Mouse (Mus musculus): ENCODE data around the gene Gm26602.
A peak's percentile ranks its signal among the peaks of the same experiment; 100 is the strongest.

Gm26602 gene

DNA sequence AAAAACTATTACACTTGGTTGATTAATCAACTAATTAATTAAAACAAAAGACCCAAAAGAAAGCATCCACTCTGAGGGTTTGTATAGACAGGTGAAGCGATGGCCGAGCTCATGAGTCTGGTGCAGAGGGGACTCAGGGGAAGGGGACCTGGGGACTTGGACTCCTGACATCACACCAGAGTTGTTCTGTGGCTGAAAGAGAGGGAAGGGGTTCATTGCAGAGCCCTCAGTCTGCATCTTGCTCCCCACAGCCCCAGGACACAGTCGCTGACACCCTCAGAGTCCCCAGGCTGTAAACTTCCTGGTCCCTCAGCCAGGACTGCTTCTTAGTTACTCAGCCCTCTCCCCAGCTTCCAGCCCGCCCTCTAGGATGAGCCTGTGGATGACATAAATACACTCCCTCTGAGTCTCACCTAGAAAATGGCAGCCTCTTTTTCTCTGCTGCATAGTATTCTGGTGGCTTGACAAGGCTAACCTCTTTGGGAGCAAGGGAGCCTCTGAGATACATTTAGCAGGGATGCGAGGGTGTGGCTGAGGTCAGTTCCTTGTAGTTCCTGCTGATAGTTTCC lies 7.0 kb downstream of the Gm26602 start:
- no peak for DNase-seq (ENCODE audit: low spot score)

DNA sequence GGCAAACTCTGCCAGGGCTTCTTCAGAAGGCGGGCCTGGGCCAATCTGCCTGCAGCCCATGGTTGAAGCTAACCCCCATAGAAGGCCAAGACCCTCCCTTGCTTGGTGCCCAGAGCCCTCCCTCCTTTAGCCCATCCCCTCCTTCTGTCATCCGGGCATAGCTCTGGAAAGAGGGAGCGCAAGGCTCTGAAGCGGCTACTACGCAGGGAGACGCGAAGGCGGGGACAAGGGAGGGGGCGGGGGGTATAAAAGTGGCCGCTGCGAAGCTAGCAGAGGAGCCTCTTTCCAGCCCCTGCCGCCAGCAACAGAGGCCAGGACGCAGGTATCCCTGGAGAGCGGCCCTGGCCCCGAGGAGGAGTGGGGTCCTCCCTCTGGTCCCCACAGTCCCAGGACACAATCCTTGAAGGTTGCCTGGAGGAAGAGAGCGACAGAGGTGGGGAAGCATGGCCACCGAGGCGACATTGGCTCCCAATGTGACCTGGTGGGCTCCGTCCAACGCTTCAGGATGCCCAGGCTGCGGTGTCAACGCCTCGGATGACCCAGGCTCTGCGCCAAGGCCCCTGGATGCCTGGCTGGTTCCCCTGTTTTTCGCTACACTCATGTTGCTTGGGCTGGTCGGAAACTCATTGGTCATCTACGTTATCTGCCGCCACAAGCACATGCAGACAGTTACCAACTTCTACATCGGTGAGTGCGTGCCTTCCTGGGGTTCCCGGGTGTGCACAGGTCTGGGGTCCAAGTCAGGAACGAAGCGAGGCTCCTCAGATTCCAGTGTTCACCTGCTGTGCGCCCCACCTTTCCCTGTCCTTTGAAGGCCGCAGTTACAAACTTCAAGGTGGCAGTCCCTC lies 7.8 kb downstream of the Gm26602 start:
- no peak for DNase-seq (ENCODE audit: low spot score)

DNA sequence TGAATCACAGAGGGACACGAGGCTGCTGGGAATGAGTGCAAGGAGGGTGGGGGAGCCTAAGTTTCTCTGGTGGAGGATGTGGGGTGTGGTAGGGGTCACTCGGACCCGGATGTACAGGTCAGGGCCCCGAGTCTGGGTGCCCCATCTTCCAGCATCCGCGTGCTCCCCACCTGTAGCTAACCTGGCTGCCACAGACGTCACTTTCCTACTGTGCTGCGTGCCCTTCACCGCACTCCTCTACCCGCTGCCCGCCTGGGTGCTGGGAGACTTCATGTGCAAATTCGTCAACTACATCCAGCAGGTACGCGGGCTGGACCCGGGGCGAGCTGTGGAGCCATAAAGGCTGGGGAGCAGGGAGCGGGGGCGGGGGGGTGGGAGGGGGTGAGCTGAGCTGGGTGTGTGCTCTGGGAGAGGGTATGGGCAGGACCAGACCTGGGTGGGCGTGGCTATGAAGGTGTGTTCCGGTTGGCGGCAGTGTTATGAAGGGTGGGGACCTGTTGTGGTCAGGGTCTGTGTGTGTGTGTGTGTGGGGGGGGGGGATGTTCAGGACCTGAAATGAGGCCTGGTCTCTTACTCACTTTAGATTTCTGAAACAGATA lies 8.7 kb downstream of the Gm26602 start:
- no peak for DNase-seq (ENCODE audit: low spot score)

DNA sequence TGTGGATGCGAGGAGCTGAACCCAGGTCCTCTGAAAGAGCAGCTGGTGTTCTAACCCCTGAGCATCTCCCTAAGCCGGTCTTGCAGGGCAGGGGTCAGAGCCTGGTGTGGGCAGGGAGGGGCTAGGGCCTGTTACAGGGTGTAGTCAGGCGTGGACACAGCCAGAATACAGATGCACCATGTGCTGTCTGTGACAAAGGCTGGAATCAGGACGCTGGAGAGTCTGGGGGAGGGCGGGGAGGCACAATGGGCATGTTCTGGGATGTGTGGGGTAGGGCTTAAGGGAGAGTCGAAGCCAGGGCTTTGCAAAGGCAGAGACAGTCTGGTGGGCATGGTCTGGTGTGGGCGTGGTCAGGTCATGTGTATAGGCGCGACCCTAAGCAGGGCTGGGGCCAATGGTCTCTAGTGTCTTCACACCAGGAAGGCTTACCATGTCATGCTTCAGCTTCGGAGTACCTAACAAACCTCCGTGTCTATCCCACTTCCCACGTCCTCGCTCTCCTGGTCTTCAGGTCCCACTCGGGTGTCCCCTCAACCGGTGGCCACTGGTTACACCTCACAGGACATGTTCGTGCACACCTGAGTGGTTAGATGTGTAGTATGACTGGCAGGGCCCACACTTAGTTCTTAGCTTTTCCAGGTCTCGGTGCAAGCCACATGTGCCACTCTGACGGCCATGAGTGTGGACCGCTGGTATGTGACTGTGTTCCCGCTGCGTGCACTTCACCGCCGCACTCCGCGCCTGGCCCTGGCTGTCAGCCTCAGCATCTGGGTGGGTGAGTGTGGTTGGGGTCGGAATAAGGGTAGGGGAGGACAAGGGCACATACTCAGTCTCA lies 9.6 kb downstream of the Gm26602 start:
- no peak for DNase-seq (ENCODE audit: low spot score)

DNA sequence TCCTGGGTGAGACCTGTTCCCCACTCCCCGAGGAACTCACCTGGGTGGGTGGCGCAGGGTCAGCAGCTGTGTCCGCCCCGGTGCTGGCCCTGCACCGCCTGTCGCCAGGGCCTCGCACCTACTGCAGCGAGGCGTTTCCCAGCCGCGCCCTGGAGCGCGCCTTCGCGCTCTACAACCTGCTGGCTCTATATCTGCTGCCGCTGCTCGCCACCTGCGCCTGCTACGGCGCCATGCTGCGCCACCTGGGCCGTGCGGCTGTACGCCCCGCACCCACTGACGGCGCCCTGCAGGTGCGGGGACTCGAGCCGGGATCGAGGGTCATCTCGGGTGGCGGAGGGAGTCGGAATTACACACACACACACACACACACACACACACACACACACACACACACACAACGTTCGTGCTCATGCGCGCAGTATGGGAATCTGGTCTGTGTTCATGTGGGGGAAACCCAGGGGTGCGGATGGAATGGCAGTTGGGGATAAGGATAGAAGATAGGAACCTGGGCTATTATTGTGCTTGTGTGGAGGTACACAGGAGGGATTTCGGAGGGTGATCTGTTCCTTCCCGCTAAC lies 10.4 kb downstream of the Gm26602 start, which contains the start of gene R3hdm4:
Gene R3hdm4 (minus strand): TSS at position 251 of the 578 bp plus-strand sequence.
- DNase-seq (ENCODE audit: low spot score): no peak

DNA sequence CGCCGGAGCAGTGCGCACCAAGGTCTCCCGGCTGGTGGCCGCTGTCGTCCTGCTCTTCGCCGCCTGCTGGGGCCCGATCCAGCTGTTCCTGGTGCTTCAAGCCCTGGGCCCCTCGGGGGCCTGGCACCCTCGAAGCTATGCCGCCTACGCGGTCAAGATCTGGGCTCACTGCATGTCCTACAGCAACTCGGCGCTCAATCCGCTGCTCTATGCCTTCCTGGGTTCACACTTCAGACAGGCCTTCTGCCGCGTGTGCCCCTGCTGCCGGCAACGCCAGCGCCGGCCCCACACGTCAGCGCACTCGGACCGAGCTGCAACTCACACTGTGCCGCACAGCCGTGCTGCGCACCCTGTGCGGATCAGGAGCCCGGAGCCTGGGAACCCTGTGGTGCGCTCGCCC lies 10.9 kb downstream of the Gm26602 start:
- no peak for DNase-seq (ENCODE audit: low spot score)

DNA sequence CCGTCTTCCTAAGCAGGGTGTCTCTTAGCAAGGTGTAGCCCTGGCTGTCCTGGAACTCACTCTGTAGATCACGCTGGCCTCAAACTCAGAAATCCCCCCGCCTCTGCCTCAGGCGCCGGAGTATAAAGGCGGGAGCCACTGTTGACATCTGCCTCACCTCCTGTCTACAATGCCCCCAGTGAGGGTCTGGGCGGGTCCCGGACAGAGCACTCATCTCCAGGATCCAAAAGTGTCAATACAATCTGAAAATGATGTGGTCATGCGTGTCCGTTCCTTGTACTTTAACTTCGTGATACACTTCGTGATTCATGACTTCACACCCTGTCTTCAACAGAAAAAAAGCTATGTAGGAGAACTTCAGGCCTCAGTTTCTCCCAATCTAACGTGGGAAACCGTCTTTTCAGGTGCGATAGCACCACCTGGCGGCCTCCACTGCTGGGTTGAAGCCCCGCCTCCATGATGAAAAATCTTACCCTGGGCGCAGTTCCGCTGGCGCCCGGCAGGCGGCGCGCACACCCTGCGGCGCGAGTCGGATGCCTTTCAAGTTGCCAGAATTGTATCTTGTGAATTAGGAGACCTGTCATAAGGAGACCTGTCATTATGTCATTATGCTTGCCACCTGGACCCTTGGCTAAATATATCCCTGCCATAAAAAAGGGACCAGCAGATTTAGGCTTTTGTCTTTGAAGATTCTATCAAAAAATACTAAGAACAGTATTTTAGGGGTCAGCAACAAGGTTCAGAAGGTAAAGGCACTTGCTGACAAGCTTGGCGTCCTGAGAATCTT lies 14.5 kb downstream of the Gm26602 start:
- peak; percentile 87 for DNase-seq (ENCODE audit: low spot score)

DNA sequence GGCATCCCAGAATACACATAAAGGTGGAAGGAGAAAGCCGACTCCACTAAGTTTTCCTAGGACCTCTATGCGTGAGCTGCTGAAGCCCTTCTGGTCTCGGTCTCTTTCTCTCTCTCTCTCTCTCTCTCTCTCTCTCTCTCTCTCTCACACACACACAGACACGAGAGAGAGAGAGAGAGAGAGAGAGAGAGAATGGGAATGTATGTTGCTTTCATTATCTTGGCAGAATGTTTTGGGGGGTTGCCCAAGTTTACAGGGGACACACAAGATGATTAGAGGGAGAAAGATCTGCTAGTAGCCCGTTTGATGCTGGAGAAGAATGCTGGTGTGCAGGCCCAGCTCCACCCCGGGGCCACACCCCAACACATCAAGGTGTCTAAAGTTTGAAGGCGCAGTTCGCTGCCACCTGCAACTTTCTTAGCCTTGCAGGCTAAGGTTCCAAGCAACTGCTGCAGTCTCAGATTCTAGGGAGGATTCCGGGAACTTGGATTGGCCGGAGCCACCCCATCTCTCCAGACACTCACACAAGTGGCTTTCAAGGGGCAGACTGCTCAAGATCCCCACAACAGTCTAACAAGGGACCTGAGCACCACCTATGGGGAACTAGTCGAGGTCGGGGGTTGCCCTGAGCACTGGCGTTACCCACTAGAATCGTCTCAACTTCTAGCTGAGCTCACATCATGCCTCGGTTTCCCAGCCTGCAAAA lies 15.3 kb downstream of the Gm26602 start:
- no peak for DNase-seq (ENCODE audit: low spot score)

DNA sequence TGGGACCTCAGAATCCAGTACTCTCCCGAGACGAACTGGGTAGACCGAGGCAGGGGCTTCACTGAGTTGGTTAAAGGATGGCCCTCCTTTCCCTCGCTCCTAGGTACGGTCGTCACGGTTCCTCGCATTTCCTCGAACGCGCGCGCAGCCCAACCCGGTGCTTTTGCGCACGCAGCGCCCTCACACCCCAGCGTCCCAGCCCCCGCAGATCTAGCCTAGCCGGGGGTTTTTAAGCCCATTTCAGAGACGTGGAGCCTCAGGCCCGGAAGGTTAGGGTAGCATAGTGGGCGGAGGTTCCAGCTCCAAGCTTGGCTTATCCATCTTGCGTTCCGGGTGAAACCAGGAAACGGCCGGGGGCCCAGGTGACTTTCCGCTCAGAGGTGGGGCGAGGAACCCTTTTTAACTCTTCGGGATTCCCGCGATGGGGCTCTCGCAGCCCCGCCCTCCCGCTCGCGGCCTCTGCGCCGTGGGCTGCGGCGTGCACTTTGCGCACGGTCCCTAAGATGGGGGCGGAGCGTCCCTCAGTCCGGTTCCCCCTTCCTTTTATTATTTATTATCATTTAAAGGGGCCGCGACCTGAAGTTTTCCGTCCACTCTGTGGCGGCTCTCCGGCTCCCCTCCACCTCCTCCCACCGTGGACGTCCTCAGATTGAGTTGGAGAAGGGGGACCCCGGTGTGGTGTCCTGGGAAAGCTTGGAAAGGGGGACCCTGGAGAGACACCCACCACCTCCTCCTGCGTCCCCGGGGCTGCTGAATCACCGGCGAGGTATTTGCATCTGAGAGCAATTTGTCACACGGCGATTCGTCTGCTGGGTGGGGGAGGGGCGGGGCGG lies 16.1 kb downstream of the Gm26602 start, which contains the start of gene Arid3a:
Gene Arid3a (plus strand): TSS at position 553 of the 833 bp plus-strand sequence.
- DNase-seq (ENCODE audit: low spot score): peak; percentile 89

DNA sequence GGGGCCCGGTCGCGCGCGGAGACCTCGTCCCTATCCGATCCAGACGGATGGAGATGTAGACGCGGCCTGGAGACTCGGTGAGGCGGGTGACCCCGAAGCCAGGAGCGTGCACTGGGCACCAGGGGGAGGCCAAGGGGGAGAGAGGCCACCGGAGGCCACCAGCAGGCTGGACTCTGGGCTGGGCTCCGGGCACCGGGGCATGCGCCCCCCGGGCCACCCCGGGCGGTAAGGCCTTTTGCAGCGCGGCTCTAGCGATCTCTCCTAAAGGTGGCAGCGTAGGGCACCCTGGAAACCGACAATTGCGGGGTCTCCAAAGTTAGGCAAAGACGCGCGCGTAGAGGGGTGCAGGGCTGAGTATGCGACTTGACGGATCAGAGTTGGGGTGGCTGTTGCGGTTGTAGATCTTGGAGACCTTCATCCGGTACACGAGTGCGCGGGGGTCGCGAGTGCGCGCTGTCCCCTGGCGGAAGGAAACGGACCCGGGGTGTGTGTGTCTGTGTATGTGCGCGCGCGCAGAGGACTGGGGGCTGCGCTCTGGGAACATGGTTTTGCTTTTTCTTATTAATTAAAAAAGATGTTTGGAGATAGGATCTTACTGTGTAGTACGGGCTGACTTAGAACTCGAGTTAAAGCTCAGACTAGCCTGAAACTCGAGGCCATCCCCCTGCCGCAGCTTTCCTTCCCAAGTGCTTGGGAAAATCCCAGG lies 16.8 kb downstream of the Gm26602 start:
- no peak for DNase-seq (ENCODE audit: low spot score)

DNA sequence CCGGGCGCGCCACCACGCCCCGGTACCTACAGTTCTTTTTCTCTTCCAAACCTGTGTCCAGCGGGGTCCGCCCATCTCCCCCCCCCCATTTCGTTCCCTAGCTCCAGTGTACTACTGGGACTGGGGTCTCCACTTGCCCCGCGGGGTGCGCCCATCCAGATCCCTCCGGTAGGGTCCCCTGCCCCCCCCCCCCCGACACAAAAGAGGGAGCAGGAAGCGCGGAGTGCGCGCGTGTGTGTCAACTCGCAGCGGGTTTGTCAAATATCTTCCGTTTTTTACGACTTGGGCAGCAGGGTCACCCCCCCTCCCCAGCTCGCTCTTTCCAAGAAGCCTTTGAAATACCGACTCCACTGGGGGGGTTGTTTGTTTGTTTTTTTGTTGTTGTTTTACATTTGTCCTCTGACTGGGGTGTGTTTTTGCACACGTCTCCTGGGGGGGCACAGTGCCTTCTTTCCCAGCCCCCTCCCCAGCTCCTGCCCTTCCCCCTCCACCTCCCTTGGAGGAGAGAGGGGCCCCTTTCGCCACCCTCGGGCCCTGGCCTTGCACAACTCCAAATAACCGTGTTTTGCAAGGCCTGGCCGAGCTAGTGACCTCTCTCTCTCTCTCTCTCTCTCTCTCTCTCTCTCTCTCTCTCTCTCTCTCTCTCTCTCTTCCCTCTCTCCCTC lies 17.5 kb downstream of the Gm26602 start:
- DNase-seq (ENCODE audit: low spot score): no peak

DNA sequence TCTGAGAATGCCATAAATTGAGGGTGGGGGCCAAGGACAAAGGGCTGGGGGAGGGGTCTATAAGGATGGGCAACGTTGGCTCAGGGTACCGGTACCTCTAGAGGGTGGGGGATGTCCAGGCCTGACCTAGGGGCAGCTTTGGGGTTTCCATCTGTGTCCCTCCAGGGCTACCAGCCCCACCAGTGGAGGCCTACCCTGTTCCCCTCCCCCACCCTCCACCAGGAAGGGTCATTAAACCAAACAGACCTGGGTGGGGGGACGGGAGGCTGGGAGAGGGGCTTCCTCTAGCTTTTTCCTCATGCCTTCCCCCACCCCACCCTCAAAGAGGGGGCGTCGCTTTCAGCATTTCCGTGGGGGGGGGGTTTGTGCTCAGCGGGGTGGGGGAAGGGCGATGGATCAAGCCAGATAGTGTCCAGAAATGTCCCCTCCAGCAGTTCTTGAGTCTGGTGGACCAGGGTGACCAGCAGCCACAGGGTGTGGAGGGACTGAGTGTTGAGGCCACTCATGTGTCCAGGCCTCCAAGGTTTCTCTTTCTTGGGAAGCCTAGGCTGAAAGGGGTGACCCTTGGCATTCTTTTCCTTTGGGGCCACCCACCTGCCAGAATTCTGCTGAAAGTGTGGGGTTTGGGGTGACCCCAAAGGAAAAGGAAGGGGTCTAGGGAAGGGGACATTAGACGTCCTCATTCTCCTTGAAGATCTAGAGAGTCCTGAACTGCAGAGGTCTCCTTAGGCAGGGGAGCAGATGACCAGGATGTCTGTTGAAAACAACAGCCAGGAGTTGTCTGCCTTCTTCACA lies 18.4 kb downstream of the Gm26602 start:
- no peak for DNase-seq (ENCODE audit: low spot score)

DNA sequence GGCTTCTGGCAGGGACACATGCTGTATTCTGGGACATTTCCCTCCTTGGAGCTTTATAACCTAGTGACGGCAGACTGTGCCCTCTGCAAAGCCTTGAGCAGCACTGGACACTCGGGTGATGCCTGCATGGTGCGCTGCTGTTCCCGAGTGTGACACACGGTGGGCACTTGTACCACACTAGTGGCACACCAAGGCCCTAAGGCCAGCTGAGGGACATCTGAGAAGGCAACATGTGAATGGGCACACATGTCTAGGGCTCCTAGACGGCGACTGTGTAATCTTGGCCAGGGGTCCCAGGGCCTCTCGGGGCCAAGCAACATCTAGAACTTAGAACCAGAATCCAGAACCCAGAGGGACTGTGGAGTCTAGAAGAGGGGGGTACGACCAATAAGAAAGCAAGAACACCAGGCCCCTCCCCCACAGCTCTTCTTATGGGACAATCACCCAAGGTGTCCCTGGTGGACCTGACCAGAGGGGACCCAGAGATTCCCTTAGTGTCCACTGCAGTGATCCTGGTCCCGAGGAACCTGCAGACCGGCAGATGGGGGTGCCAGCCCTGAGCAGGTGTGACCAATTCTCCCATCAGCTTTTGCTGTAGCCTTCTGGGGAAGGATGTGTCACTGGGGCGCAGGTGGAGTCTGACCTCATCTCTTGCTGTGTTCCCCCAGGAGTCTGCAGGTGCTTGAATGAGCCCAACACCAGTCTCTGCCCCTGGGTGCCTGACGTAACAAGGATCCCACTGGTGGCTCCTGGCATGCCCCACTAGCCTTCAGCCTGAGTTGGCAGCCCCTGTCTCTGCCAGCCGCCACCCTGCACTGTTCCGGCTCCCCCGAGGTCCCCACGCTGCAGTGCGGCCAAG lies 19.5 kb downstream of the Gm26602 start:
- DNase-seq (ENCODE audit: low spot score): no peak

DNA sequence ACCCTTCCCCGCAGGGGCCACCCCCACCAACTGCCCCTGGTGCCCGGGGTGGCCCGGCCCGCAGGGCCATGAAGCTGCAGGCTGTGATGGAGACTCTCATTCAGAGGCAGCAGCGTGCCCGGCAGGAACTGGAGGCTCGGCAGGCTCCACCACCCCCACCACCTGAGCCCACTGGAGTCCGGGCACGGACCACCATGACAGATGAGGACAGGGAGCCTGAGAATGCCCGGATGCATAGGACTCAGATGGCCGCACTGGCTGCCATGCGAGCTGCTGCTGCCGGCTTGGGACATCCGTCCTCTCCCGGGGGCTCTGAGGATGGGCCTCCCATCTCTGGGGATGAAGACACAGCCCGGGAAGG lies 20.1 kb downstream of the Gm26602 start:
- DNase-seq (ENCODE audit: low spot score): no peak

DNA sequence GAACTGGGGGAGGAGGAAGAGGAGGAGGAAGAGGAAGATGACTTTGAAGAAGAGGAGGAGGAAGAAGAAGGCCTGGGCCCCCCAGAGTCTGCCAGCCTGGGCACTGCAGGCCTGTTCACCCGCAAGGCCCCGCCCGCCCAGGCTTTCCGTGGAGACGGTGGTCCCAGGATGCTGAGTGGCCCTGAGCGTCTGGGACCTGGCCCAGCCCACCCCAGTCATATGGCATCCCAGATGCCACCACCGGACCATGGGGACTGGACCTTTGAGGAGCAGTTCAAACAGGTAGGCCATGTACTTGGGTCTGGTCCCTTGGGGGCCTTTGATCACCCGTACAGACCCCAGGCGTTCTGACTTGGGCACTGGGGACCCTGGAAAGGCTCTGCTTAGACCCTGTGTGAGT lies 21.1 kb downstream of the Gm26602 start:
- DNase-seq (ENCODE audit: low spot score): no peak

DNA sequence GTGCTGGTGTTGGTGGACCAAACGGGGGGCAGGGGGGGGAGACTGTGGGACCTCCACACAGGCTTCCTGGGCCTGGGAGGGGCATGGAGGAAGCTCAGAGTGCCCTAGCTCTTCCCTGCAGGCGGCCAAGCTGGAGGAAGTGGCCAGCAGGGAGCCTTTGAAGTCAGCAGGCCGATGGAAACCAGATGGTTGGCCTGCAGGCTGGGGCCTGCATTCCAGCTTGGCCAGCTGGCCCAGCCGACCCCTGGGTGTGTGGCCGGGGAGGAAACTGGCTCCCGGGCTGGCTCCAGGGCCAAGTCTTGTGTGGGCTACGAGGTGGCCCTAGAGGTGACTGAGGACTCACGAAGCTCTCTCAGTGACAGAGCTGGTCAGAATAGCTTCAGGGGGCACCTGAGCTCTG lies 22.1 kb downstream of the Gm26602 start:
- peak; percentile 57 for DNase-seq (ENCODE audit: low spot score)
